Mouse (Mus musculus): ENCODE results near the gene Dek. TPM values are rescaled to one million over a fixed set of nuclear protein-coding genes. Genes with fewer than 3 reads are reported as not detected.
A peak's percentile ranks its signal among the peaks of the same experiment; 100 is the strongest.

The Dek gene
- polyA plus RNA-seq, 1 experiment from 2014 or later: 118 TPM

GRCm38 (mm10) chr13:47071871-47072270 lies 34.1 kb downstream of the Dek start:
- Histone ChIP-seq H3K4me1 (replicated peaks) (no peaks in the 10 kb centered on the region), H3K9ac (no peak overlapping the region), H3K4me2 (no peak overlapping the region), H3K4me3 (no peak overlapping the region), H3K27ac (replicated peaks) (no peak overlapping the region), H3K27me3 (no peaks in the 10 kb centered on the region), H3K36me3 (peaks cover 90% of the 10 kb centered on the region), H3K9me3 (no peaks in the 10 kb centered on the region)
- WGBS: 94% methylated on average over 13 of the region's 13 CpGs
- ATAC-seq (ENCODE audit: low read depth): no peak

GRCm38 (mm10) chr13:47070329-47071080 lies 35.5 kb downstream of the Dek start:
- 76% methylated on average over 15 of the region's 15 CpGs for WGBS
- no peak overlapping the region for H3K9ac ChIP-seq
- no peaks in the 10 kb centered on the region for H3K4me1 ChIP-seq (replicated peaks)
- H3K27me3 ChIP-seq: no peaks in the 10 kb centered on the region
- H3K27ac ChIP-seq (replicated peaks): no peak overlapping the region
- no peak overlapping the region for H3K4me2 ChIP-seq
- no peak for ATAC-seq (ENCODE audit: low read depth)
- no peaks in the 10 kb centered on the region for H3K9me3 ChIP-seq
- H3K4me3 ChIP-seq: no peak overlapping the region
- peaks cover 88% of the 10 kb centered on the region for H3K36me3 ChIP-seq

- Histone ChIP-seq H3K9me3 (no peaks in the 10 kb centered on the region), H3K27ac (replicated peaks) (no peak overlapping the region), H3K4me2 (no peak overlapping the region), H3K4me3 (no peak overlapping the region), H3K27me3 (no peaks in the 10 kb centered on the region), H3K36me3 (peaks cover 79% of the 10 kb centered on the region), H3K9ac (no peak overlapping the region), H3K4me1 (replicated peaks) (no peaks in the 10 kb centered on the region)
- ATAC-seq (ENCODE audit: low read depth): no peak
- WGBS: 93% methylated on average over 6 of the region's 6 CpGs
Measured at GRCm38 (mm10) chr13:47067001-47067400, 39.0 kb downstream of the Dek start.

GRCm38 (mm10) chr13:47066516-47066915 lies 39.5 kb downstream of the Dek start:
- no peak overlapping the region for H3K4me3 ChIP-seq
- no peaks in the 10 kb centered on the region for H3K4me1 ChIP-seq (replicated peaks)
- H3K9me3 ChIP-seq: no peaks in the 10 kb centered on the region
- peaks cover 76% of the 10 kb centered on the region for H3K36me3 ChIP-seq
- no peak for ATAC-seq (ENCODE audit: low read depth)
- H3K9ac ChIP-seq: no peak overlapping the region
- H3K4me2 ChIP-seq: no peak overlapping the region
- WGBS: 97% methylated on average over 10 of the region's 10 CpGs
- H3K27me3 ChIP-seq: no peaks in the 10 kb centered on the region
- H3K27ac ChIP-seq (replicated peaks): no peak overlapping the region

GRCm38 (mm10) chr13:47063985-47064760 lies 41.8 kb downstream of the Dek start:
- ATAC-seq (ENCODE audit: low read depth): no peak
- peaks cover 81% of the 10 kb centered on the region for H3K36me3 ChIP-seq
- 83% methylated on average over 15 of the region's 15 CpGs for WGBS

GRCm38 (mm10) chr13:47062756-47063155 lies 43.2 kb downstream of the Dek start:
- Histone ChIP-seq H3K4me2 (no peak overlapping the region), H3K4me3 (no peak overlapping the region), H3K4me1 (replicated peaks) (no peaks in the 10 kb centered on the region), H3K27ac (replicated peaks) (no peak overlapping the region), H3K9me3 (no peaks in the 10 kb centered on the region), H3K36me3 (peaks cover 82% of the 10 kb centered on the region), H3K9ac (no peak overlapping the region), H3K27me3 (no peaks in the 10 kb centered on the region)
- 95% methylated on average over 17 of the region's 17 CpGs for WGBS
- no peak for ATAC-seq (ENCODE audit: low read depth)

More at GRCm38 (mm10) chr13:47063985-47064760, 41.8 kb downstream of the Dek start:
- Histone ChIP-seq H3K9ac (no peak overlapping the region), H3K4me2 (no peak overlapping the region), H3K4me1 (replicated peaks) (no peaks in the 10 kb centered on the region), H3K27ac (replicated peaks) (no peak overlapping the region), H3K4me3 (no peak overlapping the region), H3K9me3 (no peaks in the 10 kb centered on the region), H3K27me3 (no peaks in the 10 kb centered on the region)

- Histone ChIP-seq H3K4me1 (replicated peaks) (no peaks in the 10 kb centered on the region), H3K4me2 (no peak overlapping the region), H3K9me3 (no peaks in the 10 kb centered on the region), H3K27ac (replicated peaks) (no peak overlapping the region), H3K4me3 (no peak overlapping the region), H3K27me3 (no peaks in the 10 kb centered on the region), H3K9ac (no peak overlapping the region), H3K36me3 (peaks cover 75% of the 10 kb centered on the region)
- 89% methylated on average over 5 of the region's 5 CpGs for WGBS
- no peak for ATAC-seq (ENCODE audit: low read depth)
Measured at GRCm38 (mm10) chr13:47056781-47057180, 49.2 kb downstream of the Dek start.

GRCm38 (mm10) chr13:47056126-47056525 lies 49.9 kb downstream of the Dek start:
- H3K4me1 ChIP-seq (replicated peaks): no peaks in the 10 kb centered on the region
- H3K4me2 ChIP-seq: no peak overlapping the region
- no peaks in the 10 kb centered on the region for H3K27me3 ChIP-seq
- H3K36me3 ChIP-seq: peaks cover 76% of the 10 kb centered on the region
- no peak overlapping the region for H3K27ac ChIP-seq (replicated peaks)
- H3K9me3 ChIP-seq: no peaks in the 10 kb centered on the region
- H3K4me3 ChIP-seq: no peak overlapping the region
- H3K9ac ChIP-seq: no peak overlapping the region
- WGBS: 92% methylated on average over 11 of the region's 11 CpGs
- ATAC-seq (ENCODE audit: low read depth): no peak

GRCm38 (mm10) chr13:47053971-47054370 lies 52.0 kb downstream of the Dek start:
- H3K36me3 ChIP-seq: peaks cover 76% of the 10 kb centered on the region
- H3K4me2 ChIP-seq: no peak overlapping the region

GRCm38 (mm10) chr13:47050009-47050408 lies 56.0 kb downstream of the Dek start:
- Histone ChIP-seq H3K27ac (replicated peaks) (no peak overlapping the region), H3K4me2 (no peak overlapping the region), H3K9me3 (no peaks in the 10 kb centered on the region), H3K4me3 (no peak overlapping the region), H3K4me1 (replicated peaks) (peaks cover 6% of the 10 kb centered on the region; the same call in 1 of the 2 replicates), H3K9ac (no peak overlapping the region), H3K27me3 (no peaks in the 10 kb centered on the region), H3K36me3 (peaks cover 57% of the 10 kb centered on the region)
- ATAC-seq (ENCODE audit: low read depth): no peak
- WGBS: 92% methylated on average over 4 of the region's 4 CpGs

More at GRCm38 (mm10) chr13:47053971-47054370, 52.0 kb downstream of the Dek start:
- WGBS: 37% methylated on average over 10 of the region's 10 CpGs
- Histone ChIP-seq H3K9ac (no peak overlapping the region), H3K4me1 (replicated peaks) (no peaks in the 10 kb centered on the region), H3K4me3 (no peak overlapping the region), H3K27me3 (no peaks in the 10 kb centered on the region), H3K9me3 (no peaks in the 10 kb centered on the region), H3K27ac (replicated peaks) (no peak overlapping the region)
- no peak for ATAC-seq (ENCODE audit: low read depth)

- ATAC-seq (ENCODE audit: low read depth): no peak
- H3K9ac ChIP-seq: no peak overlapping the region
- H3K4me1 ChIP-seq (replicated peaks): peaks cover 17% of the 10 kb centered on the region
- 96% methylated on average over 4 of the region's 4 CpGs for WGBS
- no peak overlapping the region for H3K27ac ChIP-seq (replicated peaks)
- no peak overlapping the region for H3K4me2 ChIP-seq
- H3K9me3 ChIP-seq: no peaks in the 10 kb centered on the region
- H3K36me3 ChIP-seq: peaks cover 45% of the 10 kb centered on the region
- H3K27me3 ChIP-seq: no peaks in the 10 kb centered on the region
- no peak overlapping the region for H3K4me3 ChIP-seq
Measured at GRCm38 (mm10) chr13:47047996-47048395, 58.0 kb downstream of the Dek start.

GRCm38 (mm10) chr13:47044617-47044947 lies 61.4 kb downstream of the Dek start, which contains the start of gene Tpmt:
Gene Tpmt (minus strand): TSS chr13:47044737.
- Histone ChIP-seq H3K4me3 (peak within 1 kb of the TSS; percentile 64), H3K27ac (replicated peaks) (peak within 1 kb of the TSS; percentile 75), H3K4me2 (peak within 1 kb of the TSS; percentile 99), H3K4me1 (replicated peaks) (peaks cover 27% of the 10 kb centered on the region), H3K27me3 (no peaks in the 10 kb centered on the region), H3K9ac (peak within 1 kb of the TSS; percentile 84), H3K9me3 (no peaks in the 10 kb centered on the region), H3K36me3 (peaks cover 15% of the 10 kb centered on the region)
- WGBS: 15% methylated on average over 10 of the region's 10 CpGs
- ATAC-seq (ENCODE audit: low read depth): no peak

Measured in neural tube, embryonic 13.5 days (tissue).